Mouse (Mus musculus): ENCODE measurements around the gene Lbx1. TPM values are rescaled to one million over a fixed set of nuclear protein-coding genes. Genes with fewer than 3 reads are reported as not detected.

Lbx1 gene
- total RNA-seq (2021) = not detected
- long read RNA-seq = 0 reads

DNA sequence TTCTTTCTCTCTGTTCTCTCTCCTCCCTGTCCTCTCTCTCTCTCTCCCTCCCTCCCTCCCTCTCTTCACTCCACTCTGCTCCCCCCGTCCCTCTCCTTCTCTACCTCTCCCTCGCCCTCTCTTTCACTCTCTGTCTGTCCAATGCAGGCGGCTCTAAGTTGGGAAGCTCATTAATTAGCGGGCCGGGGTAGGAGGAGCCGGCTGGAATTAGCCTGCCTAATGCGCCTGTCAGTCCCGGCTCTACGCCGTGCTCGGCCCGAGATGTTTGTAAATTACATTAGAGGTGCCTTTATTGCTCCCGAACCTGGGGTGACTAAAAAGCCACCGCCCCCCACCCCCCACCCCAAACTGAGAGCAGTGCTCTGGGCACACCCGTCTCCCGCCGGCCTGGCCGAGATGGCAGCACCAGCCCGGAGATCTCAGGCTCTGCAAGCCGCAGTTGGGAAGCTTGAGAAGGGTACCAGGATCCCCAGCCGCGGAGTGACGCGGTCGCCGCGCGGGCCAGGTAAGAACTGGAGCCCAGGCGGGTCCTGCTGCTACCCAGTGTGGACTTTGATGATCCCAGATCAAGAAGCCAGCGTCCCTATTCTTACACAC lies at the start of gene Lbx1:
TSS of gene Lbx1 (minus strand) at position 47 of the 597 bp plus-strand sequence.
- DNase-seq (ENCODE audit: low spot score in 2 of 2) = no peak

- peak; percentile 75 to 82 for DNase-seq (ENCODE audit: low spot score in 2 of 2)
These were observed 47.7 kb upstream of the Lbx1 start for GRCm38 (mm10) chr19:45283302-45283701.

GRCm38 (mm10) chr19:45276196-45276595 lies 40.6 kb upstream of the Lbx1 start:
- DNase-seq (ENCODE audit: low spot score in 2 of 2) = no peak

GRCm38 (mm10) chr19:45271986-45272385 lies 36.4 kb upstream of the Lbx1 start:
- DNase-seq (ENCODE audit: low spot score in 2 of 2) = no peak

- DNase-seq (ENCODE audit: low spot score in 2 of 2) = no peak
These were observed 27.4 kb upstream of the Lbx1 start for GRCm38 (mm10) chr19:45262995-45263394.

GRCm38 (mm10) chr19:45257414-45258326 lies 22.1 kb upstream of the Lbx1 start:
- no peak for DNase-seq (ENCODE audit: low spot score in 2 of 2)

- DNase-seq (ENCODE audit: low spot score in 2 of 2) = no peak
These were observed 19.2 kb upstream of the Lbx1 start for GRCm38 (mm10) chr19:45254806-45255205.

DNA sequence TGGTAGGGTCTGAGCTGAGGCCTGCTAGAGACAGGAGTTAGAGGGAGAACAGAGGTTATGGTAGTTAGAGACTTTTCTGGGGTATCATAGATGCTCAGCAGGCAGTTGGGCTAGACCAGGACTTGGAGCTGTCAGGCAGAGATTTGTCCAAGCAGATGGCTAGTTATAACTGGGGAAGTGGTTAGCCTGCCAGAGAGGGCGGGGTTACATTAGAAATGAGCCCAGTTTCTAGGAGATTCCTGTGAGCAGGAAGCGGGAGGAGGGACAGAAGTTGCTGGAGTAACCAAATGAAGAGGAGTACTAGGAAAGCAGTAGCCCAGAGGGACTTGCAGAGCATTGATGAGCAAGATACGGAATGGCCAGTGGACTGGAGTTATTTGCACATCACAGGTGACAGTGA lies 16.8 kb upstream of the Lbx1 start:
- no peak for DNase-seq (ENCODE audit: low spot score in 2 of 2)

GRCm38 (mm10) chr19:45248691-45249090 lies 13.1 kb upstream of the Lbx1 start:
- DNase-seq (ENCODE audit: low spot score in 2 of 2) = peak; percentile 71 to 76

- DNase-seq (ENCODE audit: low spot score in 2 of 2) = peak in 1 of 2 experiments; percentile 51
These were observed 8.5 kb upstream of the Lbx1 start for GRCm38 (mm10) chr19:45243918-45244700.

DNA sequence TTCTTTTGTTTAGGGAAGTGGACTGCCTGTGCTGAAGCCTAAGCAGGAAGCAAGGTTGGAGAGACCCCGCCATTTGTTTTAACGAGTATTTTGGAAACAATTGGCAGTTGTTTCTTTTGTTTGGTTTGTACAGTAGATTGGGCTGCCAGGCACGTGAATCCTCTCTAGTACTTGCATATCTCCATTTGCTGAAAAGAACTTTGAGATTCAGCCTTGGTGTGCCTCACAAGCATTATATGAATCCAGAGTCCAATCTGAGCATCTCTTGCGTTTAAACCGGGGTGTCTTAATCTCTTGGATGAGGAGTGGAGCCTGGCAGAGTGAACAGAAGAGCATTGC lies 7.6 kb upstream of the Lbx1 start:
- no peak for DNase-seq (ENCODE audit: low spot score in 2 of 2)

GRCm38 (mm10) chr19:45242348-45243263 lies 7.0 kb upstream of the Lbx1 start:
- DNase-seq (ENCODE audit: low spot score in 2 of 2) = peak in 1 of 2 experiments; percentile 37

DNA sequence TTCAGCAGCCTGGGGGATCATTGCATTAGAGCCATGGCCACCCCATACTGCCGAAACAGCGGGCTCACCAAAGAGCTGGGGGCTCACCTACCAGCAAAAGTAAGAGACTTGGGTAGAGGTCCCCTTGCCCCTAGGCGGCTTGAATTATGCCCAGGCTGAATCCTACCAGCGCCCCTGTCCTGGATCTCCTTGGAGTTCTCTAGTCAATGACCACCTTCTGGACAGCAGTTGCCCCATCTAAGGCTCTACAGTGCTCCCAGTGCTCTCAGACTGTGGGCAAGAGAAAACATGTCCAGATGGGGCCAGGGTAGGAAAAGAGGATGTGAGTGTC lies 6.4 kb upstream of the Lbx1 start:
- DNase-seq (ENCODE audit: low spot score in 2 of 2) = no peak

GRCm38 (mm10) chr19:45240026-45240425 lies 4.4 kb upstream of the Lbx1 start:
- DNase-seq (ENCODE audit: low spot score in 2 of 2) = no peak

DNA sequence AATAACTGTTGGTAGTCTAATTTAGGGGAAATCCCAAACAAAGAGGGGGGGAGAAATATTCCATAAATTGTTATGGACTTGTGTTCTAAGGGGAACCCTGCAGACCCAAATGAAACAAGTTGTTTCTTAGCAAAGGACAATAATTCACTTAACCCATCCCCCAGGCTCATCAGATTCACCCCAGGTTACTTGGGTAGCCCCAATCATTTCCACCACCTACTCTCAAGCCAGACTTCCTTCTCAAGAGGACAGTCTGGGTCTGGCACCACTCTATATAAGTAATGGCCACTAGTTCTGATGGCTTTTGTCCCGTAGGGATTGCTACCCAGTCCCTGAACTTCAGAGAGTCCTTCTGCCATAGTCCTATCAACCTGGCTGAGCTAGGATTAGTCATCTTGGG lies 3.6 kb upstream of the Lbx1 start:
- DNase-seq (ENCODE audit: low spot score in 2 of 2) = no peak

- no peak for DNase-seq (ENCODE audit: low spot score in 2 of 2)
These were observed 2.1 kb upstream of the Lbx1 start for GRCm38 (mm10) chr19:45237665-45238209.

GRCm38 (mm10) chr19:45237099-45237498 lies 1.5 kb upstream of the Lbx1 start:
- no peak for DNase-seq (ENCODE audit: low spot score in 2 of 2)

DNA sequence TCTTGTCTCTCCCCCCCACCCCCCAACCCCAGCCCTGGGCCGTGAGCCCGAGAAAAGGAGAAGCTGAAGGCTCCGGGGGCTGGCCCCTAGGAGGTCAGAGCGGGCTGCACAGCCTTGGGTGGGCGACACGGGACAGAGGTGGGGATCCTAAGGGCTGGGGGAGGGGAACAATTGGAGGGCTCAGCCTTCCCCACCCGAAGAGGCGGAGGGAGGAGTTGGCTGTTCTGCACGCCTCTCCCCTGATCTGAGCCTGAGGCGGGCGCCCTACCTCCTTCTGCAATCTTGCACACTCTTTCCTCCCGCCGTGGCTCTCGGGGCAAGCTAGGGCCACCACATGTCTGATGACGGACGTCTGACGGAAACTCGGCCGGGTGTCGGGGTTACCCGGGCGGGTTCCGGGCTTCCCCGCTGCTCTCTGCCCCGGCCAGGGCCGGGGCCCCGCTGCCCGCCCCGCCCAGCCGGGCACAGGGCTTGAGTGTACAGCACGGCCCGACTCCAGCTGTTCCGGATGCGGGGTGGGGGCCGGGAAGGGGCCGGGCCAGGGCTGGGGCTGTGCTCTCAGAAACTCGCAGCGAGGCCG lies 841 bp upstream of the Lbx1 start:
- DNase-seq (ENCODE audit: low spot score in 2 of 2) = no peak

DNA sequence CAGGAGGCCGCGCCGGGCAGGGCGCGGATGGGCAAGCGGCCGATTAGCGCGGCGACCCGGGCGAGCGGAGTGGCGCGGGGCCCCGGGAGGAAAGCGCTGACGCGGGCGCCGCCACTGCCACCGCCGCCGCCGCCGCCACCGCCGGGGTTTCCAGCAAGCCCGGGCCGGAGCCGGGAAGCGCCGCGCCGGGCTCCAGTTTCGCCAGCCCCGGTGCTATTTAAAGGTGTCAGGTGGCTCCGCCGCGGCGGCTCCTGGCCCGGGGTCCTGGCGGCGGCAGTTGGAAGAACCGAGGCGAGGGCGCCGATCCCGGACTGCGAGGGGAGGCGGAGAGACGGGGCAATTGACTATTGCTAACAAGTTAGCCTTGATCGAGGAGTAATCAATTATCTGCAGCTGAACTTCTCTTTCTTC lies 276 bp downstream of the Lbx1 start:
- DNase-seq (ENCODE audit: low spot score in 2 of 2) = no peak

DNA sequence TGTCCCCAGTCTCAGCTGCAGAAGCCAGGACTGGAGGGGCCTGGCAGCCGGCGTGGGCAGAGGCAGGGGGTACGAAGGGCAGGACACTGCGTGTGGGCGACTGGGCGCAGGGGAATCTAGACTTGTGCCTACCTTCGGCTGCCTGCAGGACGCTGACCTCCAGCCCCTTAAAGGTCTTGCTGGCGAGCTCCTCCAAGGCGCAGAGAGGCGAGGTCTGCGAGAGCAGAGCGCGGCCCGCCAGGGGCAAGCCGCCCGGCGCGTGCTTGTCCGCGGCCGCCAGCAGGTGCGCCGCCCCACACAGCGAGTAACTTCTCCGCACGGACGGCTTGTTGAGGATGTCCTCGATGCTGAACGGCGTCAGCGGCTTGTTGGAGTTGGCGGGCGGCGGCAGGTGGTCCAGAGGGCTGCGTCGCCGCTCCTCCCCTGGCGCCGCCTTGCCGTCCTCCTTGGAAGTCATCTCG lies 811 bp downstream of the Lbx1 start:
- DNase-seq (ENCODE audit: low spot score in 2 of 2) = peak in 1 of 2 experiments; percentile 23

Data from layer of hippocampus, postnatal 10 days (tissue).